Mouse (Mus musculus) left cerebral cortex, postnatal 36 days (tissue): ENCODE measurements at regions not wholly inside any gene's neighbourhood (a gene's known extent, or its start where the extent isn't known, plus 50 kb on each side); places are given as distances from the start of the nearest gene placed in this dataset.

Source experiments
- DNase-seq, 2 experiments: peaks; one replicate each; pipeline ENCODE4 v3.0.0; 2021 to 2022; ENCODE audit warnings: low spot score in 2 of 2, mixed read lengths in 1 of 2
- intact Hi-C: fragments of 180-260 bp; cut with DNase I; formaldehyde crosslinking; loops from one replicate; pipeline ENCODE4 v1.15.1; 2025

DNA sequence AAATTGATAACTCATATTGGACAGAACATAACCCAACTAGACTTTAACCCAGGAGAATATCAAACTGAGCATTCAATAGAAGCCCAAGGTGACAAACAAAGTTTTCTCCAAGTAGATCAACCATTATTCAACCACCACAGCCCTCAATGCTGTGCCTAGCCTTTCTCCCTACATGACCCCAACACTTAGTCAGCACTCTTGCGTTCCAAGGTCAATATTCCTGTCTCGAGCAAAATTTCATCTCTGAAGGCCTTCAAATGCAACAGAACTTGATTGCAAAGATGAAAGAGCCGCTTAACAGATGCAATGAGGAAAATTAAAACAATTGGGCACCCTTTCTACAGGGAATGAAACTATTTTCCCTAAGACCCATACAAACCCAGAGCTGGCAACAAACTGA is 485.1 kb downstream of the Synb start:
- DNase-seq, result no peak
- intact Hi-C loops, result no loop called here

GRCm38 (mm10) chr14:68807918-68808317 is 486.2 kb downstream of the Synb start:
- DNase-seq, result no peak
- intact Hi-C loops, result no loop called here

- DNase-seq, result no peak
- intact Hi-C loops, result no loop called here
Measured at GRCm38 (mm10) chr14:68806646-68807045, 487.5 kb downstream of the Synb start.

GRCm38 (mm10) chr14:68784395-68784794 is 509.7 kb downstream of the Synb start:
- DNase-seq, result no peak
- intact Hi-C loops, result no loop called here

DNA sequence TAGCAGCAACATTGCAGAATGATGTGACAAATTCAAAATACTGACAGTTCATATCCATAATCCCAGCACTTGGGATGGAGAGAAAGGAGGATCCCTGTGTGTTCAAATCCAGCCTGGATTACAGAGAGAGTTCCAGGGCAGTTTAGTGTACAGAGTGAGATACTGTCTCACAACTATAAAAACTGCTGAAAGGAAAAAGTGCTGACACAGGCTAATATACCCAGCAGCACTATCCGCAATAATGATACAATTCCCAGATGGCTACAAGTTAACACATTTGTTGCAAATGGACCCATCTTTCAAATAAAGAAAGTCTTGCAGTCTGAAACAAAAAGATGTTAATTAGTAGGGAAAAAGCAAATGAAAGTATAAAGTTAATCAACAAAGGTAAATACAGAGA is 510.9 kb downstream of the Synb start:
- no peak for DNase-seq
- intact Hi-C loops, result no loop called here

- no peak for DNase-seq
- intact Hi-C loops, result no loop called here
Measured at GRCm38 (mm10) chr14:68770411-68770810, 523.7 kb downstream of the Synb start.

- intact Hi-C loops, result no loop called here
- DNase-seq, result no peak
Measured at GRCm38 (mm10) chr14:68762916-68763315, 531.2 kb downstream of the Synb start.

GRCm38 (mm10) chr14:68744661-68745060 is 549.4 kb downstream of the Synb start:
- intact Hi-C loops, result no loop called here

DNA sequence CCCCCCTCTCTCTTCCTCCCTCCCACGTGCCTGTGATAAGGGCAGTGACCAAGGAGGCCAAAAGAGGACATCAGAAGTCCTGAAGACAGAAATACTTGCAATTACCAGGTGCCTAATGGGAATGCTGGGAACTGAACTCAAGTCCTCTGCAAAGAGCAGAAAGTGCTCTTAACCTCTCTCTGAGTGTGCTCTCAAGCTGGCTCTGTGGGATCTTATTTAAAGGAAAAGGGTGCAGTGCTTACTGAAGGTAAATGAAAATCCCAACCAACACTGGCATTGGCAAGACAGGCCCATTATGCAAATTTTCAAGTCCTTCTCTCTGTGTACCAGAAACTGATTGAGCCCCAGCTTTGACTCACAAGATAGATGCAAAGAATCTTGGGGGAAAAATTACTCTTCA is 555.6 kb downstream of the Synb start:
- intact Hi-C loops, result loop anchor here (5.0 kb wide), 2 partner anchors 229 to 404 kb away; no protein-coding TSS in a partner anchor
- no peak for DNase-seq

More at GRCm38 (mm10) chr14:68744661-68745060, 549.4 kb downstream of the Synb start:
- DNase-seq, result no peak

DNA sequence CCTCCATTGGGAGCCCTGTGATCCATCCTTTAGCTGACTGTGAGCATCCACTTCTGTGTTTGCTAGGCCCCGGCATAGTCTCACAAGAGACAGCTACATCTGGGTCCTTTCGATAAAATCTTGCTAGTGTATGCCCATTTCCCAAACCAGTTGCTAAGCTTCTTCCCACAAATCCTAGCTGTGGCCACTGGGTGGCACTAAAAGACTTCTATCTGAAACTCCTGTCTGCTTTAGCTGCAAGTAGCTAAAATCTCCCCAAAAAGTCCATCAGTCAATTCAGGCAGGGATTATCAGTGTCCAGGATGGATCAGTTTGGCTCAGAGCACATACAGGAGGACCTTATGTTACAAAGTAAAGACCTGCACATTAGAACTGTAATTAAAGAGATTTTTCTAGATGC is 558.3 kb downstream of the Synb start:
- intact Hi-C loops, result loop anchor here (2.0 to 5.0 kb wide), 3 partner anchors 232 to 407 kb away; no protein-coding TSS in a partner anchor
- peak; percentile 65 to 76 for DNase-seq

DNA sequence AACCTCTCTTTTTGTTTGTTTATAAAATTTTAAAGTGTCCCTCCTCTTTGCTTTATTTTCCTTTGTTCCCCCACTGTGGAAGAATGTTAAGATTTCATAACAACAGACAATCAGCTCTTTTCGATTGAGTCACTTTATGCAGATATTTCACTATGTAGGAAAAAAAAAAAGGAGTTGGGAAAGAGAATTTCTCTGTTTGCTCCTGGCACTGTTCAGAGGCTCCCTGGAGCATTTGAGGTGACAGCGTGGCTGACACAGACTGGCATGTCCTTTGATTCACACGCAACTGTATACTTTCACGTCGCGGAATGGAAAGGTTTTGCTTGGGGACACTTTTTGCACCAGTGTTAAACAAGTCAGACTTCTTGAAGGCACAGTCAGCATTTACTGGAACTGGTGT is 572.9 kb downstream of the Synb start:
- no peak for DNase-seq
- intact Hi-C loops, result no loop called here

GRCm38 (mm10) chr14:68719429-68720160 is 574.5 kb downstream of the Synb start:
- DNase-seq, result no peak
- intact Hi-C loops, result no loop called here

- intact Hi-C loops, result no loop called here
- no peak for DNase-seq
Measured at GRCm38 (mm10) chr14:68718846-68719245, 575.3 kb downstream of the Synb start.
